Mouse (Mus musculus) embryonic facial prominence, embryonic 15.5 days (tissue): ENCODE data around the gene Dcpp3. TPM values are rescaled to one million over a fixed set of nuclear protein-coding genes. Genes with fewer than 3 reads are reported as not detected.
"Not testable (repeated sequence)": the region's sequence is repeated elsewhere in the genome, so short reads cannot be mapped to it uniquely, and the experiment has no call there.

ENCODE experiments used
- ATAC-seq: fragments of 200-750 bp; cut with Nextera tagmentation; 2 replicates; pipeline ENCODE4 v1.8.0; 2017; ENCODE audit warnings: low read depth, moderate TSS enrichment; ENCODE audit not compliant: insufficient number of reproducible peaks, low FRiP score, low TSS enrichment
- H3K27ac ChIP-seq: fragments of 300-500 bp; sonication (generic); replicated peaks from 2 replicates; pipeline ENCODE4 v1.5.1; 2015; ENCODE audit warnings: mild to moderate bottlenecking, inconsistent platforms
- H3K27me3 ChIP-seq: fragments of 300-500 bp; sonication (generic); 2 replicates; pipeline ENCODE4 v1.6.1; 2015; ENCODE audit warnings: inconsistent platforms
- H3K36me3 ChIP-seq: fragments of 300-500 bp; sonication (generic); 2 replicates; pipeline ENCODE4 v1.6.1; 2015; ENCODE audit warnings: mild to moderate bottlenecking, inconsistent platforms
- H3K4me1 ChIP-seq: fragments of 300-500 bp; sonication (generic); 2 replicates; pipeline ENCODE4 v1.6.1; 2015; ENCODE audit warnings: inconsistent platforms
- H3K4me2 ChIP-seq: fragments of 300-500 bp; sonication (generic); replicated peaks from 2 replicates; pipeline ENCODE4 v1.6.1; 2015; ENCODE audit warnings: mild to moderate bottlenecking, inconsistent platforms
- H3K4me3 ChIP-seq: fragments of 300-500 bp; sonication (generic); replicated peaks from 2 replicates; pipeline ENCODE4 v1.5.1; 2015; ENCODE audit warnings: mild to moderate bottlenecking, inconsistent platforms
- H3K9ac ChIP-seq: fragments of 300-500 bp; sonication (generic); 2 replicates; pipeline ENCODE4 v1.6.1; 2015; ENCODE audit warnings: inconsistent platforms
- H3K9me3 ChIP-seq: fragments of 300-500 bp; sonication (generic); replicated peaks from 2 replicates; pipeline ENCODE4 v1.6.1; 2016; ENCODE audit warnings: inconsistent platforms
- WGBS: fragments of 180-500 bp; shearing (Covaris S2); methylation state at CpG from one replicate; pipeline ENCODE4 v1.1.7; 2015; 5-methylcytosine and 5-hydroxymethylcytosine counted together
- polyA plus RNA-seq: library from polyadenylated mRNA; unstranded; fragments of >200 nt; fragmentation: Nextera tagmentation; extraction: Ambion mirVana; gene quantifications from 2 replicates; pipeline ENCODE4 v1.2.1, GENCODE M21; 2015

Dcpp3 gene
- polyA plus RNA-seq, result 1.0 and 6.6 TPM in 2 replicates

DNA sequence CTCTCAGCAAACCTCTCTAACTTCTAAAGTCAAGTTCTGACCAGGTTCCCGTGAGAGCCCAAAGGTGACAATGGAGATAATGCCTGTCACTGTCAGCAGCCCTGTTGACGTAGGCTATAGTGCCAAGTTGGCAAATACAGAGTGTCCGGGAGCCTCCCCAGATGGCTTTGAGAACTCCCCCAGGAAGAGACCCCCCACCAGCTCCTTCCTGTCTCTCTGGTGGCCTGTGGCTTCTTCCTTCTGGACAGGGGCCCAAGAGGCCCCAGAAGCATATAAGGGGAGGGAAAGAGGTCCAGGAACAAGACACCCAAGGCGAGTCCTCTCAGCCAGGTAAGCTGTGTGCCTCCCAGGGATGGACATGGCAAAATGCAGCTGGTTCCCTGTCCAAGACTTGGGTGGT lies at the start of gene Dcpp3:
Dcpp3 (plus strand) TSS at position 301 of the 400 bp plus-strand sequence.
- H3K27ac ChIP-seq, H3K27me3 ChIP-seq, H3K9me3 ChIP-seq, H3K4me1 ChIP-seq, H3K4me2 ChIP-seq, H3K4me3 ChIP-seq, H3K36me3 ChIP-seq, ATAC-seq, H3K9ac ChIP-seq: not testable (repeated sequence)
- 76% methylated on average over 4 of the region's 4 CpGs for WGBS

DNA sequence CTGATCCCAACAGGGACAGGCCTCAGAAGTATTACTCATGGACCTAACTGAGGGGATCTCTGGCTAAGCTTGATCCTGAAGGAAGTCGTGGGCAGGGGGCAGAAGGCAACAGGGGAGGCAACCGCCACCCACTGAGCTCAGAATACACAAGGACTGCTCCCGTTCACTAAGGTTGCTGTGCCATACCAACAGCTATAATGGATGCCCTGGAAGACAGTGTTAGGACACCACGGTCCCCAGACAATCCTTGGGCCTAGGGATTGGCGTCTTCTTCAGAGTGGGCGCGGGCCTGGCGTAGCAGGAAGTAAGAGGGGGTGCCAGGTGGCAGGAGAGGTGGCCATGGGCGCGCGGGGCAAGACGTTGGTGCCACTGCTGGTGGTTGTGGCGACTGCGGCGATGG lies 49.5 kb upstream of the Dcpp3 start, which contains the start of gene Prss21:
Prss21 (plus strand) TSS at position 301 of the 400 bp plus-strand sequence.
- 81% methylated on average over 15 of the region's 15 CpGs for WGBS
- Histone ChIP-seq H3K36me3 (no peaks in the 10 kb centered on the region), H3K9ac (no peak within 1 kb of the TSS), H3K9me3 (no peaks in the 10 kb centered on the region), H3K4me3 (no peak within 1 kb of the TSS), H3K27me3 (no peaks in the 10 kb centered on the region), H3K27ac (no peak within 1 kb of the TSS), H3K4me2 (no peak within 1 kb of the TSS), H3K4me1 (no peaks in the 10 kb centered on the region)
- no peak for ATAC-seq

DNA sequence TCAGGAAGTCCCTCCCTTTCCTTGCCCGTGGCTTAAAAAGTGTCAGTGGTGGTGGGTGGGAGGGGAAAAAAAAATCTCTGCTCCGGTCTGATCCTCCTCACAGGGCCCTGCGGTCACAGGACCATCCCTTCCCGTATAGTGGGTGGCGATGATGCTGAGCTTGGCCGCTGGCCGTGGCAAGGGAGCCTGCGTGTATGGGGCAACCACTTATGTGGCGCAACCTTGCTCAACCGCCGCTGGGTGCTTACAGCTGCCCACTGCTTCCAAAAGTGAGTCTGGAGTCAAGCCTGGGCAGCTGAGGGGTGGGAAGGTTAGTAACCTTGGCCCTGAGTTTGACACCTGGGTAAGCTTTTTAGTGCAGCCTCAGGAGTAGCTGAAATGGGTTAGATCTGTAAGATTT lies 48.7 kb upstream of the Dcpp3 start:
- no peak overlapping the region for H3K27ac ChIP-seq
- H3K9me3 ChIP-seq, result no peaks in the 10 kb centered on the region
- no peak overlapping the region for H3K9ac ChIP-seq
- ATAC-seq, result no peak
- H3K4me1 ChIP-seq, result no peaks in the 10 kb centered on the region
- H3K4me3 ChIP-seq, result no peak overlapping the region
- H3K36me3 ChIP-seq, result no peaks in the 10 kb centered on the region
- 85% methylated on average over 11 of the region's 11 CpGs for WGBS
- H3K27me3 ChIP-seq, result no peaks in the 10 kb centered on the region
- no peak overlapping the region for H3K4me2 ChIP-seq

DNA sequence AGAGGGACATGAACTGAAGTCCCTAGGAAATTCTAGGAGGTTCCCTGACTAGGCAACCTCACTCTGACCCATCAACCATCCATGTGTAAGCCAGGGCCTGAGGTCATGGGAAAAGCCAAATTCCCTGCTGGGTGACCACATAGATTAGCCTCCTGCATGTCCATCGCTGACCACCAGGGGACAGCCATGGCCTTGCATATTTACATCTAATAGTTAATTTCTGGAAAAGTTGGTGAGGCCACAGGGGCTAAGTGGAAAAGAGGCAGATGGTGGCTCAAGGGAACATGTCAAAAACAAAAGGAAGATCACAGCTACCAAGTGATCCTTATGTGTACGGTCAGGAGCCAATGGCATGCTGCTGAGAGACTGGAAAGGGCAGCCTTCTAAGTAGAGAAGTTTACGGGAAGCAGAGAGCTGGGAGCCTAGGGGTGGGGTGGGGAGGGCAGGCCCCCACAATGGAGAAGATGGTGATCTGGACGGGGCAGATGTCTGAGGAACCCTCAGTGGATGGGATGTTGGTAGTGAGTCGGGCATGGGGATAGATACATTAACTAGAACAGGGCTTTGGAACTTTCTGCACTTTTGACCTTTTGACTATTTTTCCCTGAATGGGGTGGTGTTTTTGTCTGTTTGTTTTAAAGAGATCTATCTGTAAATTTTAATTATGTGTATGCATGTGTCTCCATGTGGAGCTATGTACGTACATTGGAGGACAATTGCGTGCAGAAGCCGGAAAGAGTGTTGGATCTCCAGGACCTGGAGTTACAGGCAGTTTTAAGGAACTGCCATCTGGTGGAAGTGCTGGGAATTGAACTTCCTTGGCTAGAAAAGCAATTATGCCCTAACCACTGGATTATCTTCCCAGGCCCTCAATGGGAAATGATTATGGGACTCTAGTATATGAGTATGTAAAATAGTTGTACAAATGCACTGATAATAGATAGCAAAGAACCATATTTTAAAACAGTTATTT lies 43.1 kb upstream of the Dcpp3 start:
- no peak overlapping the region for H3K27ac ChIP-seq
- H3K9me3 ChIP-seq, result no peaks in the 10 kb centered on the region
- H3K9ac ChIP-seq, result no peak overlapping the region
- H3K4me1 ChIP-seq, result no peaks in the 10 kb centered on the region
- no peaks in the 10 kb centered on the region for H3K27me3 ChIP-seq
- no peak overlapping the region for H3K4me3 ChIP-seq
- H3K4me2 ChIP-seq, result no peak overlapping the region
- 45% methylated on average over 8 of the region's 8 CpGs for WGBS
- ATAC-seq, result no peak
- H3K36me3 ChIP-seq, result no peaks in the 10 kb centered on the region

DNA sequence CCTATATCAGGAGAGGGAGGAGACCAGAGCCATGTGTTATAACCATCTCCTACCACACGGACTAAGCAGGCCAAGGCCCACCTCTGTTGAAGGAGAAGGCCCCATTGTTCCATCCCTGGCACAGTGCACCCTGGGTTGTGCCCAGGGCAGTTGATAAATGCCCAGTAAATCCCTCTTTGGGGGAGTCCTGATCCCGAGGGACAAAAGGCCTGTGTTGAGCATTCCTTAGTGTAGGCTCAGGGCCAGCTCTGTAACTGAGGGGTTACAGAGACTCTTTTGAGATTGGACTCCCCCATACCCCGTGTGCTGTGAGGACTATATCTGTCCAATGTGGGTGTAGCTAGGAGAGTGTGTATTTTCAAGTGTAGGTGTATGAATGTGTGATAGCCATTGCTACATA lies 40.5 kb upstream of the Dcpp3 start:
- Histone ChIP-seq H3K4me1 (no peaks in the 10 kb centered on the region), H3K4me3 (no peak overlapping the region), H3K27ac (no peak overlapping the region), H3K9ac (no peak overlapping the region), H3K36me3 (no peaks in the 10 kb centered on the region), H3K4me2 (no peak overlapping the region), H3K27me3 (no peaks in the 10 kb centered on the region), H3K9me3 (no peaks in the 10 kb centered on the region)
- peak; percentile 52; the same call in 1 of the 2 replicates for ATAC-seq
- 37% methylated on average over 3 of the region's 3 CpGs for WGBS

DNA sequence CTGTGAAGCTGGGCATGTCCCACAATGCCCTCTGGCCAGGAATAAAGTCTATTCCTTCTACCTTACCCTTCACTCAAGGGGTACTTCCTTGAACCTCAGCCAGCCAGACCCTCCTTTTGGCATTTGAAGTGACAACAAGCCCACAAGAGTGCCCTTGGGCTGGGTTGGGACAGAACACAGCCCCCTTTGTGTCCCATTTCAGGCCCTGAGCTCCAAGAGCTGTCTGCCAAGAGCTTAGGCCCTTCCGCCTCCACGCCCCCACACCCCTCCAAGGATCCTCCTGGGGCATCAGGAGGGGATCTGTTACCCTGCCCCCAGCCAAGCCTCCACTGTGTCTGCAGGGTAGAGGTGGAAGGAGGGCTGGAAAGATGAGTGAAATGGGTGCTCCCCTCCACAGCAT lies 40.1 kb upstream of the Dcpp3 start:
- no peak overlapping the region for H3K9ac ChIP-seq
- 82% methylated on average over 2 of the region's 2 CpGs for WGBS
- no peaks in the 10 kb centered on the region for H3K9me3 ChIP-seq
- H3K4me2 ChIP-seq, result no peak overlapping the region
- no peaks in the 10 kb centered on the region for H3K27me3 ChIP-seq
- H3K36me3 ChIP-seq, result no peaks in the 10 kb centered on the region
- no peaks in the 10 kb centered on the region for H3K4me1 ChIP-seq
- no peak overlapping the region for H3K4me3 ChIP-seq
- peak; percentile 20; the same call in 1 of the 2 replicates for ATAC-seq
- no peak overlapping the region for H3K27ac ChIP-seq

DNA sequence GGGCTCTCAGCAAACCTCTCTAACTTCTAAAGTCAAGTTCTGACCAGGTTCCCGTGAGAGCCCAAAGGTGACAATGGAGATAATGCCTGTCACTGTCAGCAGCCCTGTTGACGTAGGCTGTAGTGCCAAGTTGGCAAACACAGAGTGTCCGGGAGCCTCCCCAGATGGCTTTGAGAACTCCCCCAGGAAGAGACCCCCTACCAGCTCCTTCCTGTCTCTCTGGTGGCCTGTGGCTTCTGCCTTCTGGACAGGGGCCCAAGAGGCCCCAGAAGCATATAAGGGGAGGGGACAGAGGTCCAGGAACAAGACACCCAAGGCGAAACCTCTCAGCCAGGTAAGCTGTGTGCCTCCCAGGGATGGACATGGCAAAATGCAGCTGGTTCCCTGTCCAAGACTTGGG lies 36.7 kb upstream of the Dcpp3 start, which contains the start of the genes Dcpp1 and Dcpp2:
Dcpp1 (plus strand) TSS at position 301 of the 400 bp plus-strand sequence.
Dcpp2 (plus strand) TSS at position 305 of the 400 bp plus-strand sequence.
- H3K27ac ChIP-seq, H3K36me3 ChIP-seq, ATAC-seq, H3K4me3 ChIP-seq, H3K4me2 ChIP-seq, H3K9me3 ChIP-seq, H3K4me1 ChIP-seq, H3K9ac ChIP-seq, H3K27me3 ChIP-seq: not testable (repeated sequence)
- 71% methylated on average over 4 of the region's 4 CpGs for WGBS

DNA sequence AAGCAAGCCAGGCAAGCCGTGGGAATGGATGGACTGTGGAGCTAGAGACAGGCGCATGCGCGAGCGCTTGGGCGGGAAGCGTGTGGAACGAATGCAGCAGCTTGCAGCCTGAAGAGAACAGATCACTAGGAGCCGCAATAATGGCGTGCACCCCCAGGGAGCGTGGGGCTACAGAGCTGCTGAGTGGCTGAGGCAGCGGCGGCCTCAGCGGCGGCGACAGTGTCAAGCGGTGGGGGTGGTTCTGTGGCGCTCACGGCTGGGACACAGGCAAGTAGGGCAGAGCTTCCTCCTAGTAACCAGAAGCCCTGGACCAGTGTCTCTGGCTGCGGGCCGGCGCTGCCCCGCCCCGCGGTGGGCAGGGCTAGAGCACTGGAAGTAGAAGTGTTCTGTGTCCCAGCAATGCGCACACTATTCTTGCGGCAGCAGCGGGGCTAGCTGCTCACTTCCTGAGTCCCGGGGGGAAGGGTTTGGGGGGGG lies 7.3 kb downstream of the Dcpp3 start:
- Histone ChIP-seq H3K4me2 (peak overlapping the region; percentile 86), H3K9me3 (no peaks in the 10 kb centered on the region), H3K27me3 (no peaks in the 10 kb centered on the region), H3K27ac (peak overlapping the region; percentile 95), H3K4me3 (peak overlapping the region; percentile 61), H3K9ac (peak overlapping the region; percentile 41), H3K4me1 (peaks cover 12% of the 10 kb centered on the region), H3K36me3 (no peaks in the 10 kb centered on the region)
- under 1% methylated on average over 29 of the region's 29 CpGs for WGBS
- ATAC-seq, result peak; percentile 97

DNA sequence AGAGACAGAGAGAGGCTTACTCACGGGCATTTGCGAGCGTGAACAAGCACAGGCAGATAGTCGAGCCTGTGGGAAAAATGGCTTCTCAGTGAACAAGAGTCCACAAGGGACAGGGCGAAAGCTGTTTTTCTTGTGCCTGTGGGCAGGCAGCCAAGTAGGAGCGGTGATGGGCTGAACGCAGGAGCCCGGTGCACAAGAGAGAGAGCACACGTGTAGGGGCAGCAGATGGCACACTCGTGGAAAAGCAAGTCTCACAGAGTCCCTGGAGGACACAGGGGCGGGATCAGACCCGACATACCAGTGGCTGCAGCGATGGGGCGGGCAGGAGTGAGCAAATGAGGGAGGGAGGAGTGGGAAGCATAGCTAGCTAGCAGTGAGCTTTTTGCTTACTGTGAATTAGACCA lies 7.8 kb downstream of the Dcpp3 start:
- no peaks in the 10 kb centered on the region for H3K36me3 ChIP-seq
- ATAC-seq, result peak; percentile 88
- H3K9me3 ChIP-seq, result no peaks in the 10 kb centered on the region
- peak overlapping the region; percentile 40 for H3K9ac ChIP-seq
- whole genome bisulfite sequencing, result 0% methylated on average over 14 of the region's 14 CpGs
- H3K27ac ChIP-seq, result peak overlapping the region; percentile 95
- H3K4me1 ChIP-seq, result peaks cover 12% of the 10 kb centered on the region
- H3K4me2 ChIP-seq, result peak overlapping the region; percentile 86
- H3K4me3 ChIP-seq, result peak overlapping the region; percentile 61
- H3K27me3 ChIP-seq, result no peaks in the 10 kb centered on the region

DNA sequence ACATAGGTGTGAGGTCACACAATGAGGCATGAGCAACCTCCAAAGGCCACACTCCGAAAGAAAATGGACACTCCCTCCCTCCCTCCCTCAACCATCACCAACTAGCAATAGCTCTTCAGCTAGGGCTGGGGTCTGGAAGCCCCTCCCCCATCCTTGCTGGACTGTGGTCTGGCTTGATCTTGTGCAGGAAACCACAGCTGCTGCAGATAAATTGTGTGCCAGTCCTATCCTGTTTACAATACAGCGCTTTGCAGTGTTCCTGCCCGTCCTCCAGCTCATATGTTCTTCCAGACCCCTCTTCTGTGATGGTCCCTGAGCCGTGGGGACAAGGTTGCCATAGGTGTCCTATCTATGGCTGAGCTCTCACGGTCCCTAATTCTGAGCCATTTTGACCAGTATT lies 13.9 kb downstream of the Dcpp3 start:
- Histone ChIP-seq H3K27me3 (no peaks in the 10 kb centered on the region), H3K9ac (no peak overlapping the region), H3K36me3 (no peaks in the 10 kb centered on the region), H3K4me1 (no peaks in the 10 kb centered on the region), H3K4me2 (no peak overlapping the region), H3K9me3 (no peaks in the 10 kb centered on the region), H3K27ac (no peak overlapping the region), H3K4me3 (no peak overlapping the region)
- 71% methylated on average over 5 of the region's 5 CpGs for WGBS
- no peak for ATAC-seq

DNA sequence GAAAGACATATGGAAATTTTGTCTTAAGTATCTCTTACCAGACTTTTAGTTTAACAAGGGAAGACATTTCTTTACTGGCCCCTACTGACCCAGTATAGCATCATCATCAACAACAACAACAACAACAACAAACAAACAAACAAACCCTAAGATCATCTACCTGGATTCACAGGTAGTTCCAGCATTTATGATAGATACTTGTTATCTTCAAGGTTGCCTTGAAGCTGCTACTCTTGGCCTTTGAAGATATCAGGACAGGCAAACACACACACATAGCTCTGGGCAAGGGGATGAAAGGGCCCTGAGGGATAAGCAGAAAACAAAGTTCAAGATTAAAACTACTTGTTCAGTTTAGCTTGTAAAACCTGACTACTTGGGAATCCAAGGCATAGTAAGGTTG lies 24.1 kb downstream of the Dcpp3 start, which contains the start of gene Sbp:
Sbp (plus strand) TSS at position 301 of the 400 bp plus-strand sequence.
- Histone ChIP-seq H3K27me3 (no peaks in the 10 kb centered on the region), H3K36me3 (no peaks in the 10 kb centered on the region), H3K9me3 (no peaks in the 10 kb centered on the region), H3K4me1 (no peaks in the 10 kb centered on the region), H3K9ac (no peak within 1 kb of the TSS), H3K27ac (no peak within 1 kb of the TSS), H3K4me2 (no peak within 1 kb of the TSS), H3K4me3 (no peak within 1 kb of the TSS)
- ATAC-seq, result no peak
